Mouse (Mus musculus) layer of hippocampus, adult 9-11 months (tissue): ENCODE measurements at regions not wholly inside any gene's neighbourhood (a gene's known extent, or its start where the extent isn't known, plus 50 kb on each side); places are given as distances from the start of the nearest gene placed in this dataset.
A peak's percentile ranks its signal among the peaks of the same experiment; 100 is the strongest.

ENCODE experiments used
- DNase-seq: peaks from one replicate; pipeline ENCODE4 v3.0.0; 2022

- no peak for DNase-seq
Measured at GRCm38 (mm10) chr14:120102010-120102748, 59.9 kb upstream of the Oxgr1 start.

DNA sequence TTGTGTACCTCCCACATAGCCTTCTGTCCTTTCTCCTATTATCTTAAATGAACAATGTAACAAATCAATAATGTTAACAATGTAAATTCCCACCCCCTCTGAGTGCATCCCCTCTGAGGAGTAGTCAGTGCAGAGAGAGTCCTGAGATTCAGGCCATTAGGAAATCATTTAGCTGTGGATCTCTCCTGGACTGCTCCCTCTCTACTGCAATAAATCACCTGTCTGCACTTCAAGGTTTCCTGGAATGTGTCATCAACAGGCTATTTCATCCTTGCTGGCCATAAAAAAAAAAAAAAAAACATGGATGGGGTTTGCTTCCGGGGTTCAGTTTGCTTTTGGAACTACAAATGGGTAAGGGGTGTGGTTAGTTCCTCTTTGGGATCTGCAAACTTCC is 60.5 kb upstream of the Oxgr1 start:
- DNase-seq = no peak

DNA sequence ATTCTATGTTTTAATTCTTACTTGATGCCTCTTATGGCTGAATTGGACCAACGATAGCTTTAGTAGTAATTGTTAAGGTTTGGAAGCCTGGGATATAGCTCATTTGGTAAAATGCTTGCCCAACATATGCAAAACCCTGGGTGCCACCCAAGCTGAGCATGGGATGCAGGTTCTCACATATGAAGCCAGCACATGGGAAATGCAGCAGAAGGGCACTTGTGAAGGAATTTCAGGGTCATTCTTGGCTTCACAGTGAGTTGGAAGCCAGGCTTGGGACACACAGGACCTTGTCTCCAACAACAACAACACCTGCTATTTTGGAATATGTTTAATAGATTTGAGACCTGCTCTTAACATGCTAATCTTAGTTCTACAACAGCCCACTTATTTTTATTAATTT is 67.6 kb upstream of the Oxgr1 start:
- no peak for DNase-seq

GRCm38 (mm10) chr14:120113316-120113715 is 71.1 kb upstream of the Oxgr1 start:
- DNase-seq = no peak

- DNase-seq = no peak
Measured at GRCm38 (mm10) chr14:120118582-120118981, 76.3 kb upstream of the Oxgr1 start.

GRCm38 (mm10) chr14:120119094-120119501 is 76.9 kb upstream of the Oxgr1 start:
- DNase-seq = peak; percentile 66

DNA sequence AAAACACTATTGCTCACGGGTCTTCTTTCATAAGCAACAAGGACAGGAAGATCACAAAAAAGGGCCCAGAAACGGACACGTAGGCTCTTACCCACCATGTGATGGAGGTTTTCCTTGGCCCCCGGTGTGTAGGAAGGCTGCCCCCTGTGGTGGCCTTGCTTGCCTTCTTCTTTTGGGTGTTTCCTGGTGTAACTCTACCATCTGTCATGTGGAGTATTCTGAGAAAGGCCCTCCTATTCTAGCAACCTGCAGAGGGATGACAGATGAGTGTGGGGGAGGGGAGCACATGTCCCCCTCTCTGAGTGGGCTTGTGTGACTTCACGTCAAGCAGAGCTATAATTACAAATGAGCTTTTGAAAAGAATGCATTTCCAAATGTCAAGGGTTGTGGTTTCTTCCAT is 77.3 kb upstream of the Oxgr1 start:
- peak; percentile 79 for DNase-seq

DNA sequence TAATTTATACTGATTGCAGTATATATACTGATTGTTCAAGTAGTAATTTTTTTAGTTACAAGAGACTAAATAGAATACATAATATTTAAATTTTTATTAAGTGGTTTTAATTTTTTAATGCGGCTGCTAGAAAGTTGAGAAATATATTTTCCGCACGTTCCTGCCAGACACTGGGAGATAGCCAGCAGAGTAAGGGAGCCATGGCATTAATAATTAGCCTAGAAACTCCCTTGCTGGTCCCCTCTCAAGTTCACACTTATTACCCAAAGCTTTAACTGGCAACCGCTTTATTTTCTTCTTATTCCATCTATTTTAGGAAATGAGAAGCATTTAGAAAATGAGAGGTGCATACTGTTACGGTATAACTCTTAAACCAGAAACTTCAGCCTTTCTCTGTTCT is 78.0 kb upstream of the Oxgr1 start:
- DNase-seq = no peak

GRCm38 (mm10) chr14:120125315-120125714 is 83.1 kb upstream of the Oxgr1 start:
- no peak for DNase-seq

DNA sequence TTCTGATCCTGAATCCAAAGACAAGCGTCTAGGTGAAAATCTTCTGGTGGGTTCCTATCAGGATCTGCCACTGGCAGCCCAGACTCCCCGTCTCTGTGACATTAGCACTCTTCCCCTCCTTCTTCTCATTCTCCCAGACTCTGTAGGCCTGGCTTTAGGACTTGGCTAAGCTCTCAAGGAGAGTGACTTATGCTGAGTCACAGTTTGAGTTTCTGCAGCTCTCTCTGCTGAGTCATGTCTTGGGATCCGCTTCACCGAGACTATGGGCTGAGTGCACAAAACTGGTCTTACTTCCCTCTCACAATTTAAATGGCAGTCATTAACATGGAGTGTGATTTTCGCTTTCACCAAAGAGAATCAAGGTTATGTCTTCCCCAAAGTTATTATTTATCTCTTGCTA is 85.2 kb upstream of the Oxgr1 start:
- DNase-seq = no peak

- DNase-seq = peak; percentile 43
Measured at GRCm38 (mm10) chr14:120134346-120135008, 92.2 kb upstream of the Oxgr1 start.

- DNase-seq = no peak
Measured at GRCm38 (mm10) chr14:120135198-120135597, 93.0 kb upstream of the Oxgr1 start.

DNA sequence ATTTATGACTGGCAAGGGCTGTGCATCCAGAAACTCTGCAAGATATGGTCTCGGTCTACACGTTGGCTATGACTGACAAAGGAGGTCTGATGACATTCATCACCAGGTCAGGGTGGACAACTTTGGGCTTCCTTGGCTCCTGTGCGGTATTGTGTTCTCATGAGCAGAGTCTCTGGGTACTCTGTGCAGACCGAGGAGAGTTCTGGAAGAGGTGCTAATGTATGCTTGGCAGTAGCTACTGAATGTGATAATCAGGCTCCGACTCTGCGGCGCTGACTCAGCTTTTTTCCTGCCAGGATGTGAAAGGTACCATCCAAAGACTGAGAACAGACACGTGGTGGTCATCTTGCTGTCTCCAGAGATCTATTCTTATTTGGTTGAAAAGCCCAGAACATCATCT is 94.5 kb upstream of the Oxgr1 start:
- peak; percentile 57 for DNase-seq

DNA sequence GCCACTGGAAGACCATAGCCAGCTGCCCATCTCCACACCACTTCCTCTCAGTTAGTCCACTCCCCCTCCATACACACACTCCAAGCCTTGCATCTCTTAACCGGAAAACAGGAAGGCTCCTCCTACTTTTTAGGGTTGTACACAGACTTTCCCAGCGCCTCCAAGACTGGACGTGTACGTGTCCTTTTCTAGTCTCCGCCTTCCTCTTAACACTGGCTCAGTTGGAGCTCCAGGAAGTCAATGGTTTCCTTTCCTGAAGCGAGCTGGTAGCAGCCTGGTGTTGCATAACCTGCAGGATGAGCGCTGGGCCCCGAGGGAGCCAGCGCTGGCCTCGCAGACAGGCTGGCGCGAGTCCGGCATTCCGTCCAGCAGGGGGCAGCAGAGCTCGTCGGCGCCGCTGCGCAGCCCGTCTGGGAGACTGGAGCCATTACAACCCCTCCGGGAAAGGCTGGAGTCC is 95.5 kb upstream of the Oxgr1 start:
- DNase-seq = peak; percentile 86

DNA sequence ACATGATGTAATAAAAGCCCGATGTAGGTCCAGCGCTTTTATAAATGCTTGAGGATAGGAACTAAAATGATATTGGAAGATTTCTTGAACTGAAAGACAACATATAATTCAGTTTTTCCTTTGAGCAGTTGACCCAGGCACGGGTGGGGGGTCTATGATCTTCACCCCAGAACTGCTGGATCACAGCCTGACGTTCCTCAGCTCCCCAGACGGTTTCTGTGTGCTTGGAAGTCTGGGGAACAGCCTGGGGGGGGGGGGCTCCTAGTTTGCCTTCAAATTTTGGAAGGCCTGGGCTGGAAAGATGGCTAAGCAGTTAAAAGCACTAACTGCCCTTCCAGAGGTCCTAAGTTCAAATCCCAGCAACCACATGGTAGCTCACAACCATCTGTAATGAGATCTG is 96.3 kb upstream of the Oxgr1 start:
- no peak for DNase-seq

GRCm38 (mm10) chr14:120139256-120139655 is 97.0 kb upstream of the Oxgr1 start:
- no peak for DNase-seq

GRCm38 (mm10) chr14:120139671-120140071 is 97.4 kb upstream of the Oxgr1 start:
- no peak for DNase-seq

GRCm38 (mm10) chr14:120140211-120140610 is 98.0 kb upstream of the Oxgr1 start:
- no peak for DNase-seq

DNA sequence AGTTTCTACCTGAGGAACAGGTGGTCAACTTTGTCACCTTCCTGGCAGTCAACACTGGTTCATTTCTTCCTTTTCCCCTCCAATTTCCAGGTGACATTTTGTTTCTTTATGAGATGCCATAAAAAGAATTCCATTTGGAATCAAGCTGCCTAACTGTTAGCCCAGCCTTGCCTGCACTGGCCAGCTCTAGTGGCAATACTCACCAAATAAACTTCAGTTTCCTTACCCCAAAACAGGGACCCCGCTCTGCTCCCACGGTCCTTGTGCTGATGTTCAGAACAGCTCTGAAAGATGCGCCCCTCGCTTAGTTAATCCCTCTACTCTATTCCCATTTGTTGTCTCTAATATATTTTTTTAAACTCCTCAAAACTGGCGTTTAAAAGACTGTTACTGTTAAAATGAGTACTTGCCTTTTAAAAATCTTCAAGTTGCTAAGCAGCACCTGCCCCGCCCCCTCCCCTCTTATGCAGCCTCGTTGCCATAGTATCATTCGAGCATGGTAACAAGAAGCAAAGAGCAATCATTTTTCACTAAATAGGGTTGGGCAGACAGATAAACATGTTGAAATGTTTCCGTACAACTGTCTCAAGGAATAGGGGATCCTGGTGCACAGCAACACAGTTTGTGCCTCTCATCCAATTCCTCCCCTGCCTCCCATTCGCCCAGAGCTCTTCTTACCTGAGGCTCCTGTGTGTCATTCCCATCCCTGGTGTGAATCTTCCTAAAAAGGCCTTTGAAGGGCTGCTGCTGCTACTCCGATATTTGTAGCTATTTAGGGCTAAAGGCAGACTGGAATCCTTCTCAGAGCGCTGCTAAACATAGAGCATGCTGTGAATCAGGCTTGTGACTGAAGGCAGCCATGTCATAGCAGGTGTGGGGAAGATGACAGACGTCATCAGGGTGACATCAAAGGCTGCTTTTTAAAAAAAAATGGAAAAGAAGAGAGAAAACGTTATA is 98.8 kb upstream of the Oxgr1 start:
- peak; percentile 23 for DNase-seq

GRCm38 (mm10) chr14:120142281-120142680 is 100.0 kb upstream of the Oxgr1 start:
- DNase-seq = no peak

DNA sequence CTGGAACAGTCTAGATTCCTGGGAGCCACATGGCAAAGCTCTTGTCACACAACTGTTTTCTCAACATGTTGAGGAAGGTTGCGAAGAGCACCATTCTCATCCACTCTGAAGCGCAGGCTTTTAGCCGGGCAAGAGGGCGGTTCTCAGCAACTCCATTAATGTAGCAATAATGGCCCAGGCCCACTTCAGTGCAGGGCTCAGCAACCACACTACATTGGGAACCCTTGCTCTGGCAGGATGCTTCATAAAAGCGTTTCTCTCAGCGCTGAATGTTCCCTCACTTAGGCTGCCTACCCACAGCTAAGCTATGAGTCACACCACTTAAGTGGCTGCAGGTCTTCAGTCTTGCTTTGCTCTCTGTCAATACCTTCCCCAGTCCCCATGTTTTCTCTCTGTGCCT is 102.2 kb upstream of the Oxgr1 start:
- no peak for DNase-seq

DNA sequence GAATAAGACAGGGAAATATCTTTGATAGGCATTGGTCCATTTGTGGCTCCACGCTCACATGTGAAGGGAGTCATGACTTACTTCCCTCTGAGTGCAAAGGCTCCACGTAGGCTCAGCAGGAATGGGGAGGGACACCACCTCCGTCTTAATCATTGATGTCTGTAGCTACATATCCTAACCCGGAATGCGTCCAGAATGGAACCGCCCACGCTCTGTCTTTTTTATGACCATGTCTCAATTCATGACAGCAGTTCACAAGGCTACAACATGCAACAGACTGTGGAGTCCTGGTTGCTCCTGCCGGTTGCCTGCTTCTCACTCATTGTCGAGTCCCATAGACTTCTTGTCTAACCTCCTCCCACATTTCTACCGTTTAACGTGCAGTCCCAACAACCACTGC is 104.1 kb upstream of the Oxgr1 start:
- DNase-seq = no peak
